Mouse (Mus musculus): ENCODE measurements around the gene Cdc123.

DNA sequence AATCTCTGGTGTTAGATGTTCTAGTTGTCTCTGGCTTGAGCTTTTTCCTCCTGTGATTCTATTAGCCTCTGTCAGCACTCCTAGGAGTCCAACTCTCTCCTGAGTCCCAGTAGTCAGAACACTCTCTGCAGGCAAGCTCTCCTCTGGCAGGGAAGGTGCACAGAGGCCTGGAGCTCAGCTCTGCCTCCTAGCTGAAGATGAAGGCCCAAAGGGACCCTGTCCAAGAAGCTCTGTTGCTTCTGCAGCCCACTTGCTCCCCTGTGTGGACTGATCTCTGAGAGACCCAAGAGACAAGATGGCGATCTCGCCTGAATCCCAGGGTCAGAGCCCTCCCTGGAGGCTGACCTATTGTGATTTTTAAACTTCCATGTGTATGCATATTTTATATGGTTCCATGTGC is 86.4 kb downstream of the Cdc123 start:
- TF ChIP-seq CTCF (IDR thresholded peaks at IDR 0.05; ENCODE audit: low read depth, low read length): no peak
- no peak for TF ChIP-seq POLR2A (IDR thresholded peaks at IDR 0.05; ENCODE audit: extremely low read depth, insufficient read depth, low read length)
